Mouse (Mus musculus) CD4-positive, CD25-positive, alpha-beta regulatory T cell, adult 4 months (primary cell): Measurements from ENCODE around the gene Preb. TPM values are rescaled to one million over a fixed set of nuclear protein-coding genes. Genes with fewer than 3 reads are reported as not detected.

ENCODE experiments used
- ATAC-seq: one replicate; pipeline ENCODE4 v1.8.0; 2017
- polyA plus RNA-seq, 2 experiments: library from polyadenylated mRNA; unstranded; fragments of 100-300 nt; shearing (Covaris generic); gene quantifications; one replicate each; pipeline ENCODE4 v1.2.1; 2017

Preb gene
- polyA plus RNA-seq, 2 experiments from 2014 or later = 83.6 to 112 TPM

DNA sequence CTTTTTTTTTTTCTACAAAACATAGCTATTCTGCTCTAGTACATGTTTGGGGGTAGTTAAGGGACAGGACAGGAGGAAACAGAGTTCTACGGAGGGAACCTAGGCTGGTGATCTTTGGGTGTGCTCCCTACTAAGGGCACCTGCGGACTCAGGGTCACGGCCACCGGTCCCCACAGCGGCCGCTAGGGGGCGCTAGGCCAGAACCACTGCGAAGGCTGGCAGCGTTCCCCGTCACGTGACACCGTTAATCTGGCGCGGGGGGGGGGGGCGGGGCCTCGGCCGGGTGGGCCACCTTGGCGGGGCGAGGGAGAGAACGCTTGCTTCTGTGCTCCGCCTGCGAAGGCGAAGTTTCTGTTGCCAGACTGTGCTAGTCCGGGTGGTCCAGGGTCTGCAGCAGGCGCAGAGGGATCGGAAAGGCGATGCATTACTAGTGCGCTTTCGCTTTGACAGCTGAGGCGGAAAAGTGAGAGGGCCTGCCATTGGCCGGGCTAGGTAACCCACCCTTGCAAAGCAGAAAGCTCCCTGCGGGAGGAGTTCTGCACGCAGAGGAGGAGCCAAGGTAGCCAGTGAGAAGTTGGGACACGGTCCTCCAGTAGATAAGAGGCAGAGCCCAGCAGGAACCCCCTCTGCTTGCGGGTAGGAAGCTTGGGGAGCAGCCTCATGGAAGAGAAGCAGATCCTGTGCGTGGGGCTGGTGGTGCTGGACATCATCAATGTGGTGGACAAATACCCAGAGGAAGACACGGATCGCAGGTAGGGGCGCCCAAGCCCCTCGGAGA, 38.7 kb downstream of the Preb start, which contains the start of gene Khk:
TSS of gene Khk (plus strand) at position 176 of the 778 bp plus-strand sequence.
- ATAC-seq = peak; percentile 86

DNA sequence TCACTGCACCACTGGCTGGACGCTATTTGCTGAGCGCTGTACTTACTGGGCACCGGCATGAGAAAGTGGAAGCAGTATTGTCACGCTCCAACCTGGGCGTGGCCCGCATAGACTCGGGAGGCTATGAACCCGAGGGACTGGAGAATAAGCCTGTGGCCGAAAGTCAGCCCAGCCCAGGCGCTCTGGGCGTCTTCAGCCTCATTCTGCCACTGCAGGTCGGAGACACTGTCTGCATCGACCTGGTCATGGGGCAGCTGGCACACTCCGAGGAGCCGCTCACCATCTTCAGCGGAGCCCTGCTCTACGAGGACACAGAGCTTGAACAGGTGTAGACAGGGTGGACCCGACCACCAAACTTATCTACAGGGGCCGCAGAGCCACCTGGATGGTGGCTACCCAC, 39.5 kb downstream of the Preb start:
- no peak for ATAC-seq

DNA sequence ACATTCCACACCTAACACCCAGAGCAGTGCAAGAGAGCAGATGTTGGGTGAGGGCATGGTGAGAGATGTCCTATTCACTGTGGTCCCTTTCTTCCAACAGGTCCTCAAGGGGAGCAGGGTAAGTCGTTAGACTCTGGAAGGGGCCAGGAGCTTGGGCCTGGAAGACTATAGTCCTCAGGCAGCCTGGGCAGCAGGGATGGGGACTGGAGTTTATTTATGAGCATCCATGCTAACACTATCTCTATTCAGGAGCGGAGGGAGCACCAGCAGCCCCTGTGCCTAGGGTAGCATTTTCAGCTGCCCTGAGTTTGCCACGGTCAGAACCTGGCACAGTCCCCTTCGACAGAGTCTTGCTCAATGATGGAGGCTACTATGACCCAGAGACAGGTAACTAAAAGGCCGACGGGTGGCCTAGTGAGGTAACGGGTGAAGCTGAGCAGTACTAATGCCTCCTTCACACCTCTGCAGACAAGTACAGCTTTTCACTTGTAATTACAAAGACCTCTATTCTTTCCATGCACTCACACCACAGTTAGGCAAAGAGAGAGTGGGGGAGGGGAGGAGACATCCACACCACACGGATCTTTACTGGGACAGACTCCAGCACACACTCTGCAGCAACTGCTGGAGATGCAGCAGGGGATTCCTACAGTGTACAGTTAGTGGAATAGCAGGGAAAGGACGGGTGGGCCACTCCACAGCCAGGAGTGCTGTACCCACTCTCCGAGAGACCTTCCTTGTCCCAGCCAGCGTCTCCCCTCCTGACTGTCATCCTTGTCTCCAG, 40.1 kb downstream of the Preb start:
- ATAC-seq = no peak

GRCm38 (mm10) chr5:30918691-30919090, 41.5 kb downstream of the Preb start:
- ATAC-seq = no peak

DNA sequence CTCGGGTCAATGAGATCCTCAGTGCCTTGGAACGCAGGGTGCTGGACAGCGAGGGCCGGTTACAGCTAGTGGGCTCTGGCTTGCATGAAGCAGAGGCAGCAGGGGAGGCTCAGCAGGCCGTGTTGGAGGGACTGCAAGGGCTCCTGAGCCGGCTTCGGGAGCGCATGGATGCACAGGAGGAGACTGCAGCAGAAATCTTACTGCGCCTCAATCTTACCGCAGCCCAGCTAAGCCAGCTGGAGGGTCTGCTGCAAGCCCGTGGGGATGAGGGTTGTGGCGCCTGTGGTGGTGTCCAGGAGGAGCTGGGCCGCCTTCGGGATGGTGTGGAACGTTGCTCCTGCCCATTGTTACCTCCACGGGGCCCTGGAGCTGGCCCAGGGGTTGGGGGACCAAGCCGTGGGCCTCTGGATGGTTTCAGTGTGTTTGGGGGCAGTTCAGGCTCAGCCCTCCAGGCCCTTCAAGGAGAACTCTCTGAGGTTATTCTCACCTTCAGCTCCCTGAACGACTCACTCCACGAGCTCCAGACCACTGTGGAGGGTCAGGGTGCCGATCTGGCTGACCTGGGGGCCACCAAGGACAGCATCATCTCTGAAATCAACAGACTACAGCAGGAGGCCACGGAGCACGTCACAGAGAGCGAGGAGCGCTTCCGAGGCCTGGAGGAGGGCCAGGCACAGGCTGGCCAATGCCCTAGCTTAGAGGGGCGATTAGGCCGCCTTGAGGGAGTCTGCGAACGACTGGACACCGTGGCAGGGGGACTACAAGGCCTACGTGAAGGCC, 42.1 kb downstream of the Preb start:
- ATAC-seq = no peak

- no peak for ATAC-seq
Measured at GRCm38 (mm10) chr5:30917348-30917747, 42.8 kb downstream of the Preb start.

- no peak for ATAC-seq
Measured at GRCm38 (mm10) chr5:30916841-30917240, 43.3 kb downstream of the Preb start.

DNA sequence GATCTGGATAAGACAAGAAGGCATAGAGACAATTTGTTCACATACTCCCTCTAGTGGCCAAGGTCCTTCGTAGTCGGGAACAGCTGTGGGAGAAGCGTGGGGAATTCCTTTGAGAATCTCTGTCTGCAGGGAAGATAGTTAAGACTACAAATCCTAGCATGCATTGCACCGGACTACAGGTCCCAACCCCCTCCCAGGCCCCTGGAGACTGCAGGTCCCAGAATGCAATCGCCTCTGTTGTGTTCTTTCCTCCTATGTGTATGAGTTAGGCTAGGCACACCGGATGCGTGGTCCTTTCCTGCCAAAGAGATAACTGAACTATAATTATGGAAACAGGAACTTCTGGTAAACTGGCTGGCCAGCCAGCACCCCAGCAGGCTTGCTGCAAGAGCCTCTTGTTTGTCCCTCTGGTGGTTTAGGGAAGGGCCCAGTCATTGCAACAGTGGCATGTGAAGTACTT, 44.2 kb downstream of the Preb start:
- ATAC-seq = peak; percentile 85

DNA sequence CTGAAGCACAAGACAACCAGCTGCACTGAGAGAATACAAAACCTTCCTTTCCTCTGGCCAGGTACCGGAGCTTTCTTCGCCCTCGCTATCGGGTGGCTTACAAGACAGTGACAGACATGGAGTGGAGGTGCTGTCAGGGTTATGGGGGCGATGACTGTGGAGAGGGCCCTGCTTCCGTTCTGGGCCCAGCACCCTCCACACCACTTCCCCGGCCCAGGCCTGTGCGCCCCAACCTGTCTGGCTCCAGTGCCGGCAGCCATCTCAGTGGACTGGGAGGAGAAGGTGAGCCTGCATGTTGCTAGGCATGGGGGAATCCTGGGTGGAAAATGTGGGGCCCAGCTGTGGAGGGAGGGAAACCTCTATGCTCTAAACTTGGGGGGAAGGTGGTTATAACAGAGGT, 44.7 kb downstream of the Preb start:
- peak; percentile 19 for ATAC-seq

DNA sequence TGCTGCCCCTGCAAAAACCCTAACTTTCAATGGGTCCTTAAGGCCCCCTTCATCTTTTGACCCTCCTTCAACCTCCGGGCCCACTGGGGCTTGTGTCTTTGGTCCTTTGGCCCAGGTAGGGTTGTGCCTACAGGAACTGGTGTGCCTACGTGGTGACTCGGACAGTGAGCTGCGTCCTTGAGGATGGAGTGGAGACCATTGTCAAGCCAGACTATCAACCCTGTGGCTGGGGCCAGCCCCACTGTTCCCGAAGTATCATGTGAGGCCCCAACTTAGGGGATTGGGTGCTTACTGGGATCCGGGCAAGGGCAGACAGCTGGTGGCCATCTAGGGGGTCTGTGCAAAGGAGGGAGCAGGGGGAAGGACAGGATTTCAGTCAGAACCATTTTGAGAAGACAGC, 45.3 kb downstream of the Preb start:
- no peak for ATAC-seq

- no peak for ATAC-seq
Measured at GRCm38 (mm10) chr5:30914101-30914635, 46.0 kb downstream of the Preb start.

DNA sequence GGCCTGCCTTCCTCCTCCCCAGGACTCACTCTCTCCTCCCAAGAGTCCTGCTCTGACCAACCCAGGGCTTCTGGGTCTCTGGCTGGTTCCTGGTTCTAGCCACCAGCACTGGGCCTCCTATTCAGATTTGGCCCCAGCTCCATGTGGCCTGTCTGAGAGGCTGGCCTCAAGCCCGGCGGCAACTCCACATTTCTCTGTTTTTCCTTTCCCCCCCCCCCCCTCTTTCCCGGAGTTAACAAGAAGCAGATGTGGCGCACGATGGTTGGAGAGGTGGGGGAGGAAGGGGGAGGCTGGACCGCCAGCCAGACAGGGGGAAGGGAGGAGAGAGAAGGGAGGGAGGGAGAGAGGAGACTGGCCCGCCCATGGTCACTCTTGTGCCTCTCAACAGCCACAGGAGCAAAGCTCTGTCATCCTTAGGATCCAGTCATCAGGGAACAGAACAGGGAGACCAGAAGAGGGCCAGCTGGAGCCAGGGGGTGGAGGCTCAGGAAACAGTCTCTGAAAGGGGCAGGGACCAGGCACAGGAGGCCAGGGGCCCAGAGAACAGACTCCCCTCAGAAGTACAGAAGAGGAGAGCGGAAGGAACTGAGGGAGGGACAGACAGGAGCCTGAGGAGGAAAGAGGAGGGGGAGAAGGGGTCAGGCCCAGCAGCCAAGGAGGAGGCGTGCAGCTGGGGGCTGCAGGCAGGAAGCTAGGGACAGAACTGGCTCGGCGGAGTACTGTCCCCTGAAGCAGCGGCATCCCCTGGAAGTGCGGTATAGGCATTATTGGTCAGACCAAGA, 46.9 kb downstream of the Preb start, which contains the start of gene Emilin1:
TSS of gene Emilin1 (plus strand) at position 343 of the 782 bp plus-strand sequence.
- no peak for ATAC-seq

- no peak for ATAC-seq
Measured at GRCm38 (mm10) chr5:30912156-30912555, 48.0 kb downstream of the Preb start.

GRCm38 (mm10) chr5:30910481-30910880, 49.7 kb downstream of the Preb start:
- no peak for ATAC-seq

DNA sequence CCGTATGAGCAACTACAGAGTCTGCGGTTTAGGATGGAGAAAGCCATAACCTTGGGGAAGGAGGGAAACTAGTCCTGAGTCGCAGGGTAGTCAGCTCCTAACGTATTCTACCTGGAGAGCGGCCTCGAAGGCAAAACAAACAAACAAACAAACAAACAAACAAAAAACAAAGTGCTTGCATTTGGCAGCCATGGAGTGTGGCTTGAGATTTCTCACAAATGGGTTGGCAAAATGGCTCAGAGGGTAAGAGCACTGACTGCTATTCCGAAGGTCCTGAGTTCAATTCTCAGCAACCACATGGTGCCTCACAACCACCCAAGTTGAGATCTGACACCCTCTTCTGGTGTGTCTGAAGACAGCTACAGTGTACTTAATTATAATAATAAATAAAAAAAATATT, 50.3 kb downstream of the Preb start:
- ATAC-seq = no peak

DNA sequence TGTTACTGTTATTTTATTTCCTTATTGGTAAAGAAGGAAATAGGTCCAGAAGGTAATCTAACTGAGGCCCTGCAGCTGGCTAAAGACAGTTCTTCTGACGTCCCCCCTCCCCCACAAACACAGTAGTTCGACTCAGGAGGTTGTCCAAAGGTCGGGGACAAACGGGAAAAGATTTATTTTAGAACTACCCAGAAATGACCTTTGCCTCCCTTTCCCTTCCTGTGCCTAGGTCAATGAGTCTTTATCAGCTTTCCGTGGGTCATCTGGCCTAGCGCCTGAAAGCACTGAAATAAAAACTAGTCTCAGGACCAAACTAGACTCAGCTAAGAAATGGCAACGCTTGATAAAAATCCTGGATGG, 50.9 kb downstream of the Preb start:
- ATAC-seq = no peak

DNA sequence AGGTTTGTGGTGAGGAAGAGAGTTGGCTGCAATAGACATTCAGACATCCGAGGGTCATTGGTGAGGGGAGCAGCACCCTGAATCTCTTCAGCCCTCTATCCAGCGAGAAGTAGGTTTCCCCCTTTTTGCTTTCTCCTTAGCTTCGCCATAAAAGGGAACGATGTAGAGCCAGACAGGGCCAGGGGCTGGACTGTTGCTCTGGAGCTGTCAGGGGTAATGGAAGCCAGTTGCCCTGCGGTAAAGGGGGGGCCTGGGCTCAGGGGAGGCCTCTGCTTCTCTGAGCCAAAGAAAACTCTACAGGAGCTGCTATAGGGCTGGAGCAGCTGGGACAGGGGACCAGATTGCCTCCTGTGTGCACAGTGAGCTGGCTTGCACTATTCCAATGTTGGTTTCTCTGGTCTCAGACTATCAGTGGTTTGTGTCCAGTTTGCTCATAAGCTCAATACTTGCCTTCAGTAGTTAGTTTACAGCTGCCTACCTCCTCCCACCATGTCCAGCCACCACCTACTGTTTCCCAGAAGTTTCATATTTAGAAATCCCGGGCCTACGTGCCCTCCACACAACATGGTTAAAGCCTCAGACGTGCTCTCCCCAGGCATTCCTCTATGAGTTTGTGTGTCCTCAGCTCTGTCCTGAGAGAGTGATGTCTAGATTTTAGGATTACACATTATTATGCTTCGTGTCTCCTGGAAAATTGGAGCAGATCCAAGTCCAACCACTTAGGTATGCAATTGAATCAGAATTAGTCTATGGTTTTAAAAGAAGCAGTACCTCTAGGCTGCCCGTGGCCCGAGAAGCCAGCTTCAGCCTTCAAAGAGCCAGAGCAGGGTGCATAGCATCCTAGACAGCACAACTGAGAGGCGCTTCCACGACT, 51.5 kb downstream of the Preb start:
- ATAC-seq = no peak

GRCm38 (mm10) chr5:30907413-30908059, 52.6 kb downstream of the Preb start, which contains the start of gene Ost4:
Gene Ost4, minus strand, starts transcription at chr5:30907788.
- ATAC-seq = peak; percentile 99

DNA sequence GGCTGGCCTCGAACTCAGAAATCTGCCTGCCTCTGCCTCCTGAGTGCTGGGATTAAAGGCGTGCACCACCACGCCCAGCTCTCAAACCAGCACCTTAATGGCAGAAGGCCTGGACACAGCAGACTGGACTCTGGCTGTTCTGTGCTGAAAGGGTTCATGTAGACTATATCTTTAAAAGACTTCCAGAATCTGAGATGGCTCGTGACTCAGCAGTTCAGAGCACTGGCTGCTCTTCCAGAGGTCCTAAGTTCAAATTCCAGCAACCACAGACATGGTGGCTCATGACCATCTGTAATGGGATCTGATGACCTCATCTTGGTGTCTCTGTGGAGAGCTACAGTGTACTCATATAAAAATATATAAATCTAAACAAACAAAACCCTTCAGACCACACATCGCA, 58.3 kb downstream of the Preb start:
- ATAC-seq = no peak
